Mouse (Mus musculus): ENCODE measurements around the gene Olfr1375.

DNA sequence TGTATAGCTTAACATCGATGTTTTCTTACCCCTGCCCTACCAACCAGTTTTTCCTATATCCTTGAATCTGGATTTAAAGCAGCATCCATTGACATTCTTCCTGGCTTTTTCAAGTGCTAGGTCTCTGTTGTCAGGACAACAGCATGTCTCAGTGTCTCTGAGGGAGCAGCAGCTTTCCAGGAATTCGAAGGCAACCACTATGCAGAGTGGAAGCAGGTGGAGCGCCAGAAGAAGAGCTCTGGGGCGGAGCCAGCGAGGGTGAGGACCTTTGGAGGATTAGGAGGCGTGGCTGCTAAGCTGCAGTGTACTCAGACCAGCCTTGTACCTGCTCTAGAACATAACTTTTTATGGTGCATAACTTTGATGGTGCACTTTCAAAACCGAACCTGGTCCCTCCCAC, 36.6 kb downstream of the Olfr1375 start:
- TF ChIP-seq CTCF (IDR thresholded peaks at IDR 0.05; ENCODE audit: insufficient read depth, low read length) (no peak), POLR2A (IDR thresholded peaks at IDR 0.05; ENCODE audit: borderline replicate concordance, extremely low read depth, low read depth, low read length) (no peak)
